Mouse (Mus musculus) embryonic fibroblast, embryonic 13.5 days (primary cell): ENCODE measurements at regions not wholly inside any gene's neighbourhood (a gene's known extent, or its start where the extent isn't known, plus 50 kb on each side); places are given as distances from the start of the nearest gene placed in this dataset.

Source experiments
- H3K27ac ChIP-seq: 2 replicates; pipeline ENCODE4 v1.5.1; 2012; ENCODE audit warnings: low read length, control low read depth, inconsistent platforms; ENCODE audit not compliant: insufficient read depth
- H3K4me1 ChIP-seq: 2 replicates; pipeline ENCODE4 v1.6.1; 2011; ENCODE audit warnings: low read length; ENCODE audit not compliant: control insufficient read depth, insufficient read depth
- H3K4me3 ChIP-seq: 2 replicates; pipeline ENCODE4 v1.5.1; 2011; ENCODE audit warnings: mild to moderate bottlenecking, control low read depth, low read length; ENCODE audit not compliant: insufficient read depth
- CTCF ChIP-seq: IDR thresholded peaks from 2 replicates; pipeline ENCODE4 v1.5.1; 2011; ENCODE audit warnings: mild to moderate bottlenecking, control low read depth, low read length, moderate library complexity, borderline replicate concordance; ENCODE audit not compliant: insufficient read depth
- POLR2A ChIP-seq: IDR thresholded peaks from 2 replicates; pipeline ENCODE4 v1.6.1; 2011; ENCODE audit warnings: low read depth, mild to moderate bottlenecking, control low read depth, low read length, moderate library complexity

DNA sequence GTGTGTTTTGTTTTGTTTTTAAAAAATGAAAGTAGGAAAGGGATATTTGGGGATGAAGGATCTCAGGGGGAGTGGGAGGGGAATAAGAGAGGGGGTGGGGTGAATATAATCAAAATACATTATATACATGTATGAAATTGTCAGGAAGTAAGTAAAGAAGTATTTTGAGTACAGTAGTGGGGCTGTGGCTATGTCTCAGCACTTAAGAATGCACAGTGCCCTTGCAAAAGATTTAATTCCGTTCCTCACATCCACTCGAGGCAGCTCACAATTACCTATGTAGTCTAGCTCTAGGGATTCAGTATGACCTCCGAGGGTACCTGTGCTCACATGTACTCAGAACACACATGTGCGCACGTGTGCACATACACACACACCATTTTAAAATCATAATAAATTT, 50.4 kb upstream of the Dock1 start:
- Histone ChIP-seq H3K27ac (no peak overlapping the region), H3K4me1 (peaks cover 7% of the 10 kb centered on the region; the same call in 1 of the 2 replicates), H3K4me3 (no peak overlapping the region)
- no peak for TF ChIP-seq CTCF
- TF ChIP-seq POLR2A = no peak
